Mouse (Mus musculus) left cerebral cortex, postnatal 14 days (tissue): ENCODE results near the gene Olfr525. TPM values are rescaled to one million over a fixed set of nuclear protein-coding genes. Genes with fewer than 3 reads are reported as not detected.

ENCODE experiments used
- DNase-seq, 2 experiments: peaks; one replicate each; pipeline ENCODE4 v3.0.0; 2021 to 2022; ENCODE audit warnings: low spot score in 2 of 2, mixed read lengths in 1 of 2
- intact Hi-C: fragments of 180-260 bp; cut with DNase I; formaldehyde crosslinking; loops from one replicate; pipeline ENCODE4 v1.15.1; 2025
- long read RNA-seq, 2 experiments: library from polyadenylated mRNA; stranded (forward); transcript quantifications; one replicate each; pipeline ENCODE4 v2.0.0; 2021
- total RNA-seq, 2 experiments: library from RNA; stranded (reverse); gene quantifications; 2 replicates each; pipeline ENCODE4 v1.2.3; 2021

The Olfr525 gene
- total RNA-seq, result not detected
- long read RNA-seq, experiment 1, result 0 reads
- long read RNA-seq, experiment 2, result 0 reads

DNA sequence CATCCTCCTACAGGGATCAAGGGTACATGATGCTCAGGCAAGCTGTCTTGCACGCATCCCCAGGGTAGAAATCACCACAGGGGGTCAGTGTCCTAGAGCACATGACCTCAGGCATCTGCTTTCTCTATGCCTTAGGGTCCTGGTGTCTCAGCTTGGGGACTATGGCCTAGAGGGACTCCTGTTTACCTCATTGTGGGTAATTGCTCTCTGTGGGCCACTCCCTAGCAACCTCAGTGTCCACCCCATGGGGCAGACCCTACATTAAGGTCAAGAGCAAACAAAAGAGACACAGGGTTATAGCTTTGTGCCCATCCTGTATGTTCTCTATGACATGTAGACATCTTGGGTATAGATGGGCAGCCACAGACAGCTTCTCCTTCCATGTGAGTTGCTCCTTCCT lies at the start of gene Olfr525:
Gene Olfr525, plus strand, starts transcription at position 301 of the 400 bp plus-strand sequence.
- DNase-seq, result no peak
- intact Hi-C loops, result no loop called here

DNA sequence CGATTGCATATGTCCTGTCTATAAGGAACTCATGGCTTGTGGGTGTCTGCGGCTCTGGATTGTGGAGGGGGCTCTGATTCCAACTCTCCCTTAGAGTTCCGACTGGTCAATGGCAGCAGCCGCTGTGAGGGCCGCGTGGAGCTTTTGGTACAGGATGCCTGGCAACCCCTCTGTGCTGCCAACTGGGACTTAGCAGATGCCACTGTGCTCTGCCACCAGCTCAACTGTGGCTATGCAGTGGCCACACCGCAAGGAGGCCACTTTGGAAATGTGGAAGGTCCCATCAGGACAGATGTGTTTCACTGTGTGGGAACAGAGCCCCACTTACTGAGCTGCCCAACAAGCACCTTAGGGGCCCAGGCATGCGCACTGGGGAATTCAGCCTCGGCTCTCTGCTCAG lies 24.9 kb upstream of the Olfr525 start:
- no peak for DNase-seq
- intact Hi-C loops, result no loop called here

DNA sequence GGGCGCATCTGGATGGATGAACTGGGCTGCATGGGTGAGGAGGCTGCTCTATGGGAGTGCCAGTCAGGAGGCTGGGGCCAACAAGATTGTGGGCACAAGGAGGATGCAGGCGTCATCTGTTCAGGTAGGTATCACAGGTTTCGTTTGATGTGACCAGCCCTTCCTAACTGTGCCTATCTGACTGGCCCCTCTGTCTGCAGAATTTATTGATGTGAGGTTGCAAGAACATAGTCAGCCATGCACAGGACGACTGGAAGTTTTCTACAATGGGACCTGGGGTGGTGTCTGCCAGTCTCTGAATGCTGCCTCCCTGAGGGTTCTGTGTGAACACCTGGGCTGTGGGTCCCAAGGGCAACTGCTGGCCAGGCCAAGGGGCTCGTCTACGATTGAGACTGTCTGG lies 23.8 kb upstream of the Olfr525 start:
- DNase-seq, result no peak
- intact Hi-C loops, result no loop called here

DNA sequence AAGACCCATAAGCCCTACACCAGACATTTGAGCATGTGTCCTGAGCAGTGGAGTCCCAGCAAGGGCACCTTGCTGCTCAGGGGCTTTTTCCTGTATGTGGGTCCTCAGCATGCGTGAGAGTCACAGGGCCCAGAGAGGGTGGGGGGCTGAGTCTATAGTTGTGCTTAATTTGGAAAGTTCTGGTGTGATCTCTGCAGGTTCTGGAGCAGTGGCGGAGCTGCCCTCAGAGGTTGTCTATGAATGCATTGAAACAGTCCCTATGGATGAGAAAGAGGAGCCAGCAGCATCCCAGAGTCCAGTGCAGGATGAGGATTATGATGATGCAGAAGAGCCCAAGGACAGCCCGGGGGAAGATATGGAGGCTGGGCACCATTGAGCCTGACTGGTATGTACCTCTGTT lies 21.2 kb upstream of the Olfr525 start:
- intact Hi-C loops, result no loop called here
- no peak for DNase-seq

DNA sequence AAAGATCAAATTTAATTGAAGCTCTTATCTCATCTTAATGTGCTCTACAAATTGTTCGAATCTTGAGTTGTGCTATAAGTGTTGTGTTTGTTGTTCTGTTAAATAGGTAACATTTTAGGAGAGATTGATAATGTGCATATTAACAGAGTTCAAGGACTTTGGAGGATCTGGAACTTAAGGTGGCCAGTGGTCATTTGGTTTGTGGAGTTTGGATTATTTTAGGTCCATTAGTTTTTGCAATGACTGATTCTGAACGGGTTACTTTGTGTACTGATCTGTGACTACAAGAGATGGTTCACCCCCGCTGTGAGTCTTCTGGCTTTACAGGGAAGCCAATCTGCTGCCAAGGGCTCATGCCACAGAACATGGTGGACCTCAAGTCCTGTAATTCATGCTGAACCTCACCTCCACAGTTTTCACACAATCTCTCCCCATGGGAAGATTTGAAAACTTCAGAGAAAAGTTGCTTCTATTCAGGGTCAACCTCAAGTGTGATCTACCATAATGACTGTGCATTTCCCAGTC lies 735 bp upstream of the Olfr525 start:
- no peak for DNase-seq
- intact Hi-C loops, result no loop called here

DNA sequence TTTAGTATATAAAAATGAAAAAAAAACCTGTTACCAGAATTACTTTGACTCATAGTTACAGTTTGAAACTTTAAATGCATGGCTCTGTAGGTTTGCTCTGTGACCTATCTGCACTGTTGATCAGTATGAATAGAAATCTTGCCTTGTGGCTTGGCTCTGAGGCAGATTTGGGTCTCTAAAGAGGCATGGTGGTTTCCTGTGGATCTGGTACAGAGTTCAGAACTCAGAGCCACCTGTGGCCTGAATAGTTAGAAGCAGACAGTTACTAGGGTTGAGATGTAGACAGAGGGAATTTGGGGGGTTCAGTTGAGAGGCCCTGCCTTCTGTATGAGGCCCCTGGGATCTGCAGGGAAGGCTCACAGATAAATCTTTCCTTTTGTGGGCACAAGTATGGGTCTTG lies 477 bp downstream of the Olfr525 start:
- no peak for DNase-seq
- intact Hi-C loops, result no loop called here

DNA sequence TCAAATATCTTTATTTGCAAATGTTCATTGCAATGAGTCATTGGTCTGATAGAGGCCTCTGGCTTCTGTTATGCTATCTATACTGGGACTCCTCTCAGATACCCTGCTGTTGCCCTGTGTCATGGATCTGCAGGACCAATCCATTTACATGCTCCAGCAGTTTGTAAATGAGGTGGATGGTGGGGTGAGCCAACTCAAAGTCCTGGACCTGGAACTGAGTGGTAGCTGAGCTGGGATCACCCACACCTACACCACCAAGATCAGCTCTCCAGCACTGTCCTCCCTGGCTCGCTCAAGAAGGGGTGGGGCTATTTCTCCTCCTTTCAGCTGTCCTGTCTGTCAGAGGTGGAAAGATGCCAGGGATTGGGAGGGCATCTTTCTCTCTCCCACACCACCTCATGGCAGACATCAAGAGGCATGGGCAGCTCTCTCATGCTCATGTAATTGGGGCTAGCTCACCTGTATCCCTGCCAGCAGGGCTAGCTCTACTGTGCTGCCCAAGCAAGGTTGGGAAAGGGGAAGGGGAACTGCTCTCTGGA lies 9.2 kb downstream of the Olfr525 start:
- intact Hi-C loops, result no loop called here
- DNase-seq, result no peak

DNA sequence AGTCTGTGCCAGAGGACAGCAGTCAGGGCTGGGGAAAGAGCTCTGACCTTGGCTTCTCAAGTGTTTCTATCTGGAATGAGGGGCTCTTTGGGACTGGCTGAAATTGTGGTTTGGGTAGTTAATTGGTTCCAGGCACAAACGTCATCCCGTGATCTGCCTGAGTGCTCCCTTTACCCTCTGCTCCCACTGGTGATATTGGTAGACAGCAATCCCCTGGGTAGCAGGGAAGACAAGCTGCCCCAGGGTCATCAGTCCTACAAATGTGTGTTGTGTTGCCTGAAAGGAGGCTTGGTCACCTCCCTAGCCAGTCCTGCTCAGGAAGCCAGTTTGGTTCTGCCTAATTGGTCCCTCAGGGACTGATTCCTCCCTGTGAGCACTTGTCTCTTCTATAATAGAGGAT lies 13.1 kb downstream of the Olfr525 start, which contains the start of gene Olfr527:
Gene Olfr527, plus strand, starts transcription at position 301 of the 400 bp plus-strand sequence.
- intact Hi-C loops, result no loop called here

DNA sequence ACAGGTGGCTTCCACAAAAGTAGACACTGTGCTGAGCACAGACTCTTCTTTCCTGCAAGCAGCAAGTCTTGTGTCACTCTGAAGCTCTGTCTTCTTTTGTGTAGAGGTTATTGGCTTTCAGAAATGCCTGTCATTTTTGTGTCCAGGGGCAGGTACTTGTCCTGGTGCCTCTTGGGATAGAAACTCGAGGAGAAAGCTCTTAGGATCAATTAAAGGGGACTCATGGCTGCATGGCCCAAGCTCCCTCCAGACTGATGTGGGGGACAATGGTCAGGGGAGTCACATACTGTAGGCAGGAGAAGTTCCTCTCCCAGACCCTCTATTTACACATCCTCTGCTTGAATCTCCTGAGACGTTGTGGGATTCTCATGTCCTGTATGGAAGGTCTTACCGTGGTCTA lies 40.9 kb downstream of the Olfr525 start, which contains the start of gene Olfr60:
Gene Olfr60, minus strand, starts transcription at position 101 of the 400 bp plus-strand sequence.
- intact Hi-C loops, result no loop called here

More for the DNA sequence above, 13.1 kb downstream of the Olfr525 start, which contains the start of gene Olfr527:
- DNase-seq, result no peak

DNA sequence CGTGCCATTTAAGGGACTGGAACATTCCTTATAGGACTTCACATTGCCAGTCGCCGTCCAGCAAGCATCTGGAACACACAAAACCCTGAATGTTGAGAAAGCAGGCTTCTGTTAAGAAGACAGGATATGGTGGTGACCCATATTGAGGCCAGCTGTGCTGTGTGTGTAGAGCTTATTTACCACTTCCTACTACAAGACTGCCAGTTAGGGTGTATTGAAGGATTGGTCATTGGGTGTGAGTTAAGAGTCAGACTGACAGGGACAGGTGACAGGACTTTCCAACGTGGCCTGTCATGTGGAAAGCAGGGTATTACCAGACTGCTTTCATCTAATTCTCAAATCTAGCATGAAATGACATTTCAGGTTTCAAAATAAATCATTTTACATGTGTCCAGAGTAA lies 53.6 kb downstream of the Olfr525 start:
- intact Hi-C loops, result no loop called here
- DNase-seq, result no peak

More for the DNA sequence above, 40.9 kb downstream of the Olfr525 start, which contains the start of gene Olfr60:
- no peak for DNase-seq

DNA sequence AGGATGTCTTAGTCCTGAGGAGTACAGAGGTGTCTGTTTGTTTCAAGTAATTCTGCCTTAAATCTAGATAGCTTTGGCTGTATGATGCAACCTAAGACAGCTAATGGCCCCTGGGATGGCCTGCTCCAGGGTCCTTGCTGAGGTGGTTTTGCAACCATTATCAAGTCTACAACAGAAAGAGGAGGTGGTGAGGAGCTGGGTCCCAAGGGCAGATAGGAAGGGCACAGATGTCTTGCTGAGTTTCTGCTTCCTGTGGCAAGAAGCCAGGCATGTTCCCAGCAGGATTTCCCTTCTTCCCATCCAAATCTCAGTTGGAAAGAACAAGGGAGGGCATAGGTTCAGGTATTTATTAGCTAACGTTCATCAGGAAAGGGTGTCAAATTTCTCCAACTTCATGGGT lies 55.6 kb downstream of the Olfr525 start, which contains the start of gene Olfr530:
Gene Olfr530, minus strand, starts transcription at position 101 of the 400 bp plus-strand sequence.
- intact Hi-C loops, result no loop called here
- DNase-seq, result no peak

DNA sequence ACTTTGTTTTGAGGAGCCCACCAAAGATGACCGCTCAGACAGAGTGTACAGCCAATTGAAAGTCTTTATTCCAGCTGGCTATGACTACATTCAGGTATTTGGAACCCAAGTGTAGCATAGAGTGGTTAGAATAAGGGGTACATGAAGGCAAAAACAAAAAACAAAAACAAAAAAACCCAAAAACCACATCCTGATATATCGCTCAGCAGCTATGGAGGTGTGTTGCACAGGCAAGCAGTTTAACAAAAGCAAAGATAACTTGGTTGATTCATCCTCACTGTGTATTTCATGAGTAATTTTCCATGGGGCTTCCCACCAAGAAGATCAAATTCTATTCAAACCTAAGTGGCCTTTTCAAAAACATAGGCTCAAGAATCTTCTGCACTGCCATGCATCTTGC lies 56.3 kb downstream of the Olfr525 start:
- intact Hi-C loops, result no loop called here
- DNase-seq, result no peak

Other genes with a start within 250 kb of the Olfr525 start
- gene Caly, start 238.3 kb upstream of the Olfr525 start, total RNA-seq, result 100 to 1,000 TPM; 181 to 224 TPM
- gene Prap1, start 227.5 kb upstream of the Olfr525 start, total RNA-seq, result not detected
- 10 to 100 TPM; 36.4 to 40.8 TPM for gene Fuom, start 218.4 kb upstream of the Olfr525 start, total RNA-seq
- gene Paox, start 205.1 kb upstream of the Olfr525 start, total RNA-seq, result 1 to 10 TPM; 5.3 to 5.6 TPM
- gene Echs1, start 204.4 kb upstream of the Olfr525 start, total RNA-seq, result 10 to 100 TPM; 49.1 to 55.7 TPM
- gene Mtg1, start 183.3 kb upstream of the Olfr525 start, total RNA-seq, result 10 to 100 TPM; 19.5 to 21.8 TPM
- 100 to 1,000 TPM; 213 to 214 TPM for gene Sprn, start 166.0 kb upstream of the Olfr525 start, total RNA-seq
- gene Olfr522, start 156.1 kb upstream of the Olfr525 start, total RNA-seq, result not detected
- gene Olfr523, start 147.6 kb upstream of the Olfr525 start, total RNA-seq, result under 1 TPM in 1 of 2 experiments, not detected in 1; 0.11 TPM
- not detected for gene Olfr524, start 114.9 kb upstream of the Olfr525 start, total RNA-seq
- gene Cd163l1, start 102.6 kb upstream of the Olfr525 start, total RNA-seq, result under 1 TPM in 1 of 2 experiments, not detected in 1; 0.18 TPM
- gene 5830411N06Rik, start 73.6 kb upstream of the Olfr525 start, total RNA-seq, result not detected
- gene Olfr527, start 13.2 kb downstream of the Olfr525 start, total RNA-seq, result not detected
- not detected for gene Olfr60, start 40.8 kb downstream of the Olfr525 start, total RNA-seq
- not detected for gene Olfr530, start 55.5 kb downstream of the Olfr525 start, total RNA-seq
- not detected for gene Olfr531, start 82.1 kb downstream of the Olfr525 start, total RNA-seq
- not detected for gene Olfr532, start 100.8 kb downstream of the Olfr525 start, total RNA-seq
- gene Olfr533, start 142.5 kb downstream of the Olfr525 start, total RNA-seq, result not detected
- gene Olfr535, start 163.4 kb downstream of the Olfr525 start, total RNA-seq, result not detected
- not detected for gene Olfr536, start 186.5 kb downstream of the Olfr525 start, total RNA-seq
- not detected for gene Olfr538, start 247.0 kb downstream of the Olfr525 start, total RNA-seq